Mouse (Mus musculus): ENCODE measurements around the gene Alkbh6.

DNA sequence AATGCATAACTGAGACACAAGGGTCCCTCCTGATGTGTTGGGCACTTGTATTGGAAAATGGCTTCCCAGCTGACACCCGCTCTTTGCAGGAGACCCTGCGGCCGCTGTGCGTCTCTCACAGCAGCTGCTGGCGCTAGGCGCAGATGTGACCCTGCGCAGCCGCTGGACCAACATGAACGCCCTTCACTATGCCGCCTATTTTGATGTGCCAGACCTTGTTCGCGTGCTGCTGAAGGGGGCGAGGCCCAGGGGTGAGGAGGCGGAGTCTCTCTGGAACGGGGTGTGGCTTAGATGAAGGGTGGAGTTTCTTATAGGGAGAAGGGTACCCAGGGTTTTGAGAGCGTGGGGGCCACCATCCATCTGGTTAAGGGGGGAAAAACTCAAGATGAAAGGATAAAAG is 11.3 kb upstream of the Alkbh6 start:
- TF ChIP-seq POLR2A (IDR thresholded peaks at IDR 0.05; ENCODE audit: low read depth, low read length) (no peak), CTCF (conservative IDR thresholded peaks at IDR 0.05; ENCODE audit: insufficient read depth, insufficient read length, low read depth, low read length) (no peak)

Data from kidney, adult 2 months (tissue).